Mouse (Mus musculus) myocyte (in vitro differentiated cells): ENCODE measurements around the gene Macrod1. TPM values are rescaled to one million over a fixed set of nuclear protein-coding genes. Genes with fewer than 3 reads are reported as not detected.
A peak's percentile ranks its signal among the peaks of the same experiment; 100 is the strongest.

Source experiments
- H3K27me3 ChIP-seq: one replicate; pipeline ENCODE4 v1.6.1; 2011; ENCODE audit not compliant: control insufficient read depth, insufficient read depth, insufficient read length
- H3K36me3 ChIP-seq: one replicate; pipeline ENCODE4 v1.6.1; 2011; ENCODE audit not compliant: control insufficient read depth, insufficient read depth
- H3K4me2 ChIP-seq: one replicate; pipeline ENCODE4 v1.6.1; 2011; ENCODE audit warnings: low read depth, control low read depth
- H3K4me3 ChIP-seq: one replicate; pipeline ENCODE4 v1.5.1; 2011; ENCODE audit warnings: mild to moderate bottlenecking, control low read depth, moderate library complexity
- H3K79me2 ChIP-seq: one replicate; pipeline ENCODE4 v1.6.1; 2011; ENCODE audit not compliant: control insufficient read depth, insufficient read depth
- H3ac ChIP-seq: one replicate; pipeline ENCODE4 v1.6.1; 2011; ENCODE audit not compliant: control insufficient read depth, insufficient read length
- CEBPB ChIP-seq: IDR thresholded peaks from 2 replicates; pipeline ENCODE4 v1.6.1; 2011; ENCODE audit warnings: mild to moderate bottlenecking, moderate library complexity; ENCODE audit not compliant: poor library complexity, insufficient read depth, severe bottlenecking
- E2F4 ChIP-seq: IDR thresholded peaks from one replicate; pipeline ENCODE4 v1.6.1; 2011; ENCODE audit warnings: mild to moderate bottlenecking, control low read depth, moderate library complexity; ENCODE audit not compliant: insufficient read depth
- MAX ChIP-seq: IDR thresholded peaks from one replicate; pipeline ENCODE4 v1.6.1; 2011; ENCODE audit warnings: low read depth, mild to moderate bottlenecking, control low read depth
- MYOD1 ChIP-seq, 3 experiments: IDR thresholded peaks; one replicate each; pipeline ENCODE4 v1.6.1; 2011; ENCODE audit warnings: control low read depth in 2 of 3, low read depth in 2 of 3, mild to moderate bottlenecking in 2 of 3, moderate library complexity in 1 of 3; ENCODE audit not compliant: insufficient read length in 2 of 3, control insufficient read depth in 1 of 3
- MYOG ChIP-seq, 3 experiments: IDR thresholded peaks; one replicate each; pipeline ENCODE4 v1.6.1; 2011; ENCODE audit warnings: control low read depth in 2 of 3, low read depth in 2 of 3, mild to moderate bottlenecking in 2 of 3; ENCODE audit not compliant: insufficient read length in 2 of 3, control insufficient read depth in 1 of 3, insufficient read depth in 1 of 3
- POLR2A ChIP-seq: IDR thresholded peaks from one replicate; pipeline ENCODE4 v1.6.1; 2011; ENCODE audit warnings: low read depth, mild to moderate bottlenecking, control low read depth, moderate library complexity; ENCODE audit not compliant: insufficient read length
- POLR2AphosphoS2 ChIP-seq: IDR thresholded peaks from one replicate; pipeline ENCODE4 v1.6.1; 2011; ENCODE audit warnings: low read depth, control low read depth; ENCODE audit not compliant: insufficient read length
- REST ChIP-seq: IDR thresholded peaks from one replicate; pipeline ENCODE4 v1.6.1; 2011; ENCODE audit warnings: mild to moderate bottlenecking, control low read depth, moderate library complexity; ENCODE audit not compliant: insufficient read depth, insufficient read length
- SRF ChIP-seq: IDR thresholded peaks from one replicate; pipeline ENCODE4 v1.6.1; 2011; ENCODE audit warnings: low read depth; ENCODE audit not compliant: control insufficient read depth, insufficient read length
- TCF12 ChIP-seq: IDR thresholded peaks from one replicate; pipeline ENCODE4 v1.6.1; 2011; ENCODE audit warnings: mild to moderate bottlenecking, control low read depth; ENCODE audit not compliant: poor library complexity, insufficient read depth, severe bottlenecking
- TCF3 ChIP-seq: IDR thresholded peaks from one replicate; pipeline ENCODE4 v1.6.1; 2011; ENCODE audit warnings: low read depth, control low read depth; ENCODE audit not compliant: insufficient read length
- USF1 ChIP-seq: IDR thresholded peaks from one replicate; pipeline ENCODE4 v1.6.1; 2011; ENCODE audit warnings: low read depth, mild to moderate bottlenecking, control low read depth, moderate library complexity
- polyA plus RNA-seq: library from polyadenylated mRNA; unstranded; fragments of >200 nt; fragmentation: generic; extraction: Trizol; gene quantifications from one replicate; pipeline ENCODE4 v1.2.1, GENCODE M21; 2012; ENCODE audit warnings: missing spikeins

Gene Macrod1
- polyA plus RNA-seq, 1 experiment: 82.4 TPM

DNA sequence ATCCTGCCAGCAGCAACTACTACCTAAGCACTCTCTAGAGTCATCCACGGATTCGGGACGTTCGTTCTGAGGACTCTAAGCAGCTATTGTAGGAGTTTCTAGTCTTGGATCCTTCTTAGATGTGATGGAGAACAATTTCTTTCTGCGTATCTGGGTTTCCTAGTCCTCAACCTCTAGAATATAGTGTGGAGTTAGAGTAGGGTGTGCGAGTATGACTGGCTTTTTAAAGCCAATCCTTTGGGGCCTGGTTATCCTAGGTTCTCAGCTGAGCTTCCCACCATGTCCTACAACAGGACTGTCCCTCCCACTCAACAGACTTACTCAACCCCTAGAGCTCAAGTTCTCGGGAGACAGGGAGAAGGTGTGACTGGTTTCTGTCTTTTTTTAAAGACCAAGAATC, 148.7 kb downstream of the Macrod1 start:
- no peak for TF ChIP-seq POLR2AphosphoS2
- Histone ChIP-seq H3K4me2 (peak overlapping the region; percentile 100), H3K79me2 (peaks cover 33% of the 10 kb centered on the region)

DNA sequence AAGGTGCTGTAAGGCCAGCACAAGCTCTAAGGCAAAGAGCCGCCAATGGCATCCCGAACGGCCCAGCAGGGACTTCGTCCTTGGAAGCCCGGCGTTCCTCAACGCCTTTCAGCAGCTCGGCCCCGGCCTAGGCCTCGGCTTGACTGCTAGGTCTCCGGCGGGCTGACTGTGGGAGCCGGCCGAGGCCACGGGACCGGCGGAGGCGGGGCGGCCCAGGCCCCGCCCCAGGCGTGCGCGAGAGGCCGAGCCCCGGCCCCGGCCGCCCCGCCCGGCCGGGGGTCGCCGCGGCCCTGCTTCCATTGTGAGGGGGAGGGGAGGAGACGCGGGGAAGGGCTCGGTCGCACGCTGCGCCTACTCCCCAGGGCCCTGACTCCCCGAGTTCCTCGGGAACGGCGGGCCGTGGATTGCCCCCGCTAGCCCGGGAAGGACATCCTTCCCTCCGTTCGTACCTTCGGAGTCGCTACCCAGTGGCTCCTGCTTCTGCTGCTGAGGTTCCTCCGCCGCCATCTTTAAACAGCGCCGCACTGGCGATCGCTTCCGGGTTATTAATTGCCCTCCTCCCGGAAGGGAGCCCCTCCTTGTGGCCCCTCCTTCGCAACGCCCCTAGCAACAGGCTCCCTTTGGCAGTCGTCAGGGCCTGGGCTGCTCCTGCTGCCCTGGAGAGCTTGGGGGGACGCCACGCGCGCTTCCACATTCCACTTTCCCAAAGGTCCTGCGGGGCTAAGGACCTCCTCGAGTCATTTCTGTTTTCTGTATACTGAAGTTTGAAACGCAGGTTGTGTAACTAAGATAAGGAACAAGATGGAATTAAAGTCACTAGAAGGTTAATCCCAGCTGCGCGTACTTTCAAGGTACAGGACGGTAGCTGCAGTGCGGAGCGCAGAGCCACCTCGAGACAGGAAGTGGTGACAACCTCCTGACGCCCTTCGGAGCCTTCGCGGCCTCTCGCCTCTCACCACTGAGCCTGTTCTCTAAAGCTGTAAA, 149.4 kb downstream of the Macrod1 start, which contains the start of gene Otub1:
Otub1 (minus strand) TSS at position 564 of the 984 bp plus-strand sequence.
- H3K36me3 ChIP-seq: peaks cover 17% of the 10 kb centered on the region
- peak within 1 kb of the TSS; percentile 65 for H3ac ChIP-seq
- H3K79me2 ChIP-seq: peaks cover 33% of the 10 kb centered on the region
- H3K27me3 ChIP-seq: no peaks in the 10 kb centered on the region
- peak within 1 kb of the TSS; percentile 85 for H3K4me3 ChIP-seq
- no peak for TF ChIP-seq TCF3
- TF ChIP-seq MYOG (IDR thresholded peaks at IDR 0.05; ENCODE audit: control insufficient read depth in 1 of 3, insufficient read depth in 1 of 3, insufficient read length in 2 of 3, low read depth in 2 of 3): no peak
- TF ChIP-seq POLR2AphosphoS2: peak; percentile 92
- peak in 1 of 3 experiments; percentile 6 for TF ChIP-seq MYOD1 (IDR thresholded peaks at IDR 0.05; ENCODE audit: control insufficient read depth in 1 of 3, insufficient read length in 2 of 3, low read depth in 2 of 3)
- TF ChIP-seq POLR2A: peak; percentile 68
- H3K4me2 ChIP-seq: peak within 1 kb of the TSS; percentile 100

More for the DNA sequence above, 148.7 kb downstream of the Macrod1 start:
- no peaks in the 10 kb centered on the region for H3K27me3 ChIP-seq
- peak overlapping the region; percentile 65 for H3ac ChIP-seq
- H3K4me3 ChIP-seq: peak overlapping the region; percentile 85
- peaks cover 14% of the 10 kb centered on the region for H3K36me3 ChIP-seq

DNA sequence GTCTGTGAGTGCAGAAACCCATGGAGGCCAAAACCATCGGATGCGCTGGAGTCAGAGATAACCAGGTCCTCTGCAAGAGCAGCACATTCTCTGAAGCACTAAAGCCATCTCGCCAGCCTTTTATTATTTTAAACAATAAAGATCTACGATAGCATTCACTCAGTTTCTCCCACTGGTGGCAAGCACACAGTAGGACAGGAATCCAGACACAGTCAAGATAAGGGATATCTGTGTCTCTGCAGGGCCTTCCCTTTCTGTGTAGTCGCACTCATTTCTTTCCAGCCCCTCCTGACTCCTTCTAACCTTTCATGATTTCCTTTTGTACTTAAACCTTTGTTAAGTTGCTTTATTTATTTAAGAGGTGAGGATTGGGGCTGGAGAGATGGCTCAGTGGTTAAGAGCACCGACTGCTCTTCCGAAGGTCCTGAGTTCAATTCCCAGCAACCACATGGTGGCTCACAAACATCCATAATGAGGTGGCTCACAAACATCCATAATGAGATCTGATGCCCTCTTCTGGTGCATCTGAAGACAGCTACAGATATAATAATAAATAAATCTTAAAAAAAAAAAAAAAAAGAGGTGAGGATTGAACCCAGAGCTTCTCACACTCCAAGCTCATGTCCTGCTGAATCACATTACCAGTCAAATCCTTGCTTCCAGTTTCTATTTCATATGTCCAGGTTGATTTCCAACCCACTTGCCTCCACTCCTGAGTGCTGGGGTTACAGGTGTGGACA, 153.5 kb downstream of the Macrod1 start:
- H3K27me3 ChIP-seq: no peaks in the 10 kb centered on the region
- TF ChIP-seq E2F4: no peak
- TF ChIP-seq POLR2A: no peak
- TF ChIP-seq MYOD1 (IDR thresholded peaks at IDR 0.05; ENCODE audit: control insufficient read depth in 1 of 3, insufficient read length in 2 of 3, low read depth in 2 of 3): no peak
- no peak for TF ChIP-seq MYOG (IDR thresholded peaks at IDR 0.05; ENCODE audit: control insufficient read depth in 1 of 3, insufficient read depth in 1 of 3, insufficient read length in 2 of 3, low read depth in 2 of 3)
- no peak for TF ChIP-seq USF1
- H3ac ChIP-seq: no peak overlapping the region
- no peak overlapping the region for H3K4me2 ChIP-seq
- H3K4me3 ChIP-seq: no peak overlapping the region
- peaks cover 18% of the 10 kb centered on the region for H3K36me3 ChIP-seq
- H3K79me2 ChIP-seq: peaks cover 40% of the 10 kb centered on the region

DNA sequence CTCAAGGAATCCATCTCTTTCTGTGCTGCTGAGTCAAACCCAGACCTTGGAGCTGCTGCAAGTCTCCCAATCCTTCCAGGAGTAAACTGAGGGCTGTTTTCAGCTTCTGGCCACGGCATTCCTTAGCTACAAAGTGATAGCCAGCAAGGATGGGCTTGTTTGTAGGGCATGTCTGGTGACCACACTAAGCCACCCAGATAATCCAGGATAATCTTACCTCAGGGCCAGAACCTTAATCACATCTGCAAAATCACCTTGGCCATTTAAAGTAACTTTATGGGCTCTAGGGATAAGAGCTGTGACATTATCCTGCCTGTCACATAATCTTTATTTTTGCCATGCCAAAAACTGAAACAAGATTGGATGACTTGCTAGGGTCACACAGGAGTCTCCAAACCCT, 155.6 kb downstream of the Macrod1 start:
- Histone ChIP-seq H3K36me3 (peaks cover 22% of the 10 kb centered on the region), H3K79me2 (peaks cover 56% of the 10 kb centered on the region), H3K27me3 (no peaks in the 10 kb centered on the region), H3K4me3 (no peak overlapping the region), H3K4me2 (no peak overlapping the region), H3ac (no peak overlapping the region)
- TF ChIP-seq MAX (no peak), SRF (no peak), REST (no peak), MYOD1 (IDR thresholded peaks at IDR 0.05; ENCODE audit: control insufficient read depth in 1 of 3, insufficient read length in 2 of 3, low read depth in 2 of 3) (no peak), TCF3 (no peak), CEBPB (no peak), POLR2AphosphoS2 (no peak), POLR2A (no peak), MYOG (IDR thresholded peaks at IDR 0.05; ENCODE audit: control insufficient read depth in 1 of 3, insufficient read depth in 1 of 3, insufficient read length in 2 of 3, low read depth in 2 of 3) (no peak), TCF12 (no peak), E2F4 (no peak), USF1 (no peak)

DNA sequence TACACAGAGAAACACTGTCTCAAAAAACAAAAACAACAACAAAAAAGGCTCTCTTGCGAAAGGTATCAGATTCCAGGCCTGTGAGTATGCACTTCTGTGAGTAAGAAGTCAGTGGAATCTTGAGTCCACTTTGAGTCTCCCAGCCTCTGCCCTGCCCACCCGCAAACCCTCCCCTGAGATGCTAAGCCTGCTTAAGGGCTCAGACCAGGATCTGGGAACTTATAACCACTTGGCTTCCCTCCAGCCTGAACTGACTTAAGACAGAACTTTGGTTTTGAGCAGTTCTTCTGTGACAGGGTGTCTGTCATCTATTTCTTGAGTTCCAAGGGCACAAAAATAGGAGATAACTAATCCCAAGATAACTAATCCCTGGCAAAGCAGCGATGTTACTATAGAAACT, 156.4 kb downstream of the Macrod1 start:
- Histone ChIP-seq H3K4me3 (no peak overlapping the region), H3ac (no peak overlapping the region), H3K4me2 (no peak overlapping the region), H3K36me3 (peaks cover 22% of the 10 kb centered on the region), H3K79me2 (peaks cover 57% of the 10 kb centered on the region), H3K27me3 (no peaks in the 10 kb centered on the region)
- TF ChIP-seq SRF (no peak), MAX (no peak), TCF12 (no peak), POLR2AphosphoS2 (no peak)
